Mouse (Mus musculus) thymus, postnatal 36 days (tissue): ENCODE measurements around the gene Ucn2.

Experiments
- DNase-seq, 2 experiments: peaks; one replicate each; pipeline ENCODE4 v3.0.0; 2022; ENCODE audit warnings: mixed read lengths in 2 of 2

Gene Ucn2

GRCm38 (mm10) chr9:108992620-108993361 lies 7.0 kb downstream of the Ucn2 start:
- no peak for DNase-seq

- DNase-seq, result no peak
Measured at GRCm38 (mm10) chr9:108996411-108996810, 10.6 kb downstream of the Ucn2 start.

GRCm38 (mm10) chr9:108998287-108999166 lies 12.7 kb downstream of the Ucn2 start:
- no peak for DNase-seq

- DNase-seq, result no peak
Measured at GRCm38 (mm10) chr9:108999167-108999526, 13.3 kb downstream of the Ucn2 start.

GRCm38 (mm10) chr9:109000726-109001125 lies 14.9 kb downstream of the Ucn2 start:
- peak; percentile 55 to 56 for DNase-seq

GRCm38 (mm10) chr9:109003201-109003600 lies 17.4 kb downstream of the Ucn2 start:
- DNase-seq, result peak; percentile 34 to 41

GRCm38 (mm10) chr9:109007025-109007780 lies 21.4 kb downstream of the Ucn2 start:
- DNase-seq, result no peak

- DNase-seq, result no peak
Measured at GRCm38 (mm10) chr9:109008081-109008480, 22.3 kb downstream of the Ucn2 start.

GRCm38 (mm10) chr9:109008994-109009635 lies 23.3 kb downstream of the Ucn2 start:
- no peak for DNase-seq

- no peak for DNase-seq
Measured at GRCm38 (mm10) chr9:109009636-109010315, 24.0 kb downstream of the Ucn2 start.

- DNase-seq, result no peak
Measured at GRCm38 (mm10) chr9:109010316-109010690, 24.5 kb downstream of the Ucn2 start.

- no peak for DNase-seq
Measured at GRCm38 (mm10) chr9:109015397-109015796, 29.6 kb downstream of the Ucn2 start.

GRCm38 (mm10) chr9:109016973-109017604 lies 31.3 kb downstream of the Ucn2 start:
- no peak for DNase-seq

- DNase-seq, result no peak
Measured at GRCm38 (mm10) chr9:109021428-109021827, 35.6 kb downstream of the Ucn2 start.

GRCm38 (mm10) chr9:109022866-109023685 lies 37.3 kb downstream of the Ucn2 start:
- no peak for DNase-seq

GRCm38 (mm10) chr9:109027521-109027920 lies 41.7 kb downstream of the Ucn2 start:
- DNase-seq, result no peak

- no peak for DNase-seq
Measured at GRCm38 (mm10) chr9:109028421-109028820, 42.6 kb downstream of the Ucn2 start.

GRCm38 (mm10) chr9:109028919-109029318 lies 43.1 kb downstream of the Ucn2 start:
- DNase-seq, result no peak

GRCm38 (mm10) chr9:109030312-109030711 lies 44.5 kb downstream of the Ucn2 start:
- DNase-seq, result no peak

GRCm38 (mm10) chr9:109031001-109031400 lies 45.2 kb downstream of the Ucn2 start:
- no peak for DNase-seq

GRCm38 (mm10) chr9:109031686-109032085 lies 45.9 kb downstream of the Ucn2 start:
- no peak for DNase-seq
